8 mouse cellular contexts compared by ENCODE assay signal in genomic region chr7:128740334-128740733, GRCm38 (mm10). TPM values are rescaled to one million over a fixed set of nuclear protein-coding genes. Genes with fewer than 3 reads are reported as not detected.
DNase-seq lines count a peak whose midpoint lies in the region; ATAC-seq lines count a peak whose summit lies in the region.

TSS of gene Mcmbp (minus strand) at chr7:128740495.

- H3K9me3 ChIP-seq in hindbrain, embryonic 15.5 days, result no peaks in the 10 kb centered on the region

- WGBS in hindbrain, embryonic 15.5 days, result under 1% methylated on average over 35 of the region's 35 CpGs

- ATAC-seq in hindbrain, embryonic 15.5 days (ENCODE audit: low FRiP score, low read depth), result peak; percentile 90

- H3K36me3 ChIP-seq in hindbrain, embryonic 15.5 days, result no peaks in the 10 kb centered on the region

- H3K9ac ChIP-seq in hindbrain, embryonic 15.5 days, result peak within 1 kb of the TSS; percentile 96

- peak; percentile 93 for DNase-seq in R1 (ENCODE audit: low read depth, low spot score)
- peak; percentile 98 to 99 for DNase-seq in cerebellum, postnatal 25 days
- peak; percentile 95 to 97 for DNase-seq in frontal cortex, postnatal 36 days (ENCODE audit: low spot score in 2 of 2)
- peak; percentile 94 for DNase-seq in left cerebral cortex, adult 11 months (ENCODE audit: low spot score)
- DNase-seq in lung, postnatal 4 days, result peak; percentile 98
- peak; percentile 88 for DNase-seq in retina, postnatal 7 days (ENCODE audit: low read depth, low spot score)
- DNase-seq in urinary bladder, adult 2 months (ENCODE audit: low spot score), result peak; percentile 92

- peak within 1 kb of the TSS; percentile 95 for H3K4me3 ChIP-seq in hindbrain, embryonic 15.5 days

- H3K27me3 ChIP-seq in hindbrain, embryonic 15.5 days, result no peaks in the 10 kb centered on the region; the same call in 1 of the 2 replicates

- peak within 1 kb of the TSS; percentile 91 for H3K27ac ChIP-seq in hindbrain, embryonic 15.5 days (replicated peaks)

- H3K4me2 ChIP-seq in hindbrain, embryonic 15.5 days, result peak within 1 kb of the TSS; percentile 85

- H3K4me1 ChIP-seq in hindbrain, embryonic 15.5 days (replicated peaks), result peaks cover 33% of the 10 kb centered on the region

RNA-seq across cellular contexts. Expression of gene Mcmbp, which starts in this region (rescaled TPM):
- polyA plus RNA-seq in hindbrain, embryonic 15.5 days (2015; fragmentation: Nextera tagmentation; extraction: Ambion mirVana), result 43.2 and 44.0 TPM in 2 replicates
- polyA plus RNA-seq in urinary bladder, adult 2 months (2012; rRNA removed), result 22.0 and 26.0 TPM in 2 replicates

Comparison
In these comparisons a context has a peak if more than half of its experiments do, and no peak if none do; other contexts are left out.
1. Peak in every context shown above with its lines: DNase-seq, ATAC-seq, H3K4me3 ChIP-seq and H3K27ac ChIP-seq.